Mouse (Mus musculus): ENCODE data around the gene Cdk5rap2.

The Cdk5rap2 gene

GRCm38 (mm10) chr4:70354448-70354847 is 55.8 kb downstream of the Cdk5rap2 start:
- DNase-seq (ENCODE audit: low spot score) = peak; percentile 36

- peak; percentile 19 for DNase-seq (ENCODE audit: low spot score)
Observed at GRCm38 (mm10) chr4:70353656-70354055, 56.6 kb downstream of the Cdk5rap2 start.

GRCm38 (mm10) chr4:70335444-70336144 is 74.6 kb downstream of the Cdk5rap2 start:
- no peak for DNase-seq (ENCODE audit: low spot score)

GRCm38 (mm10) chr4:70334995-70335394 is 75.2 kb downstream of the Cdk5rap2 start:
- no peak for DNase-seq (ENCODE audit: low spot score)

- DNase-seq (ENCODE audit: low spot score) = no peak
Observed at GRCm38 (mm10) chr4:70332981-70333380, 77.3 kb downstream of the Cdk5rap2 start.

- DNase-seq (ENCODE audit: low spot score) = no peak
Observed at GRCm38 (mm10) chr4:70332576-70332975, 77.7 kb downstream of the Cdk5rap2 start.

- no peak for DNase-seq (ENCODE audit: low spot score)
Observed at GRCm38 (mm10) chr4:70331181-70331580, 79.1 kb downstream of the Cdk5rap2 start.

- DNase-seq (ENCODE audit: low spot score) = no peak
Observed at GRCm38 (mm10) chr4:70328033-70328432, 82.2 kb downstream of the Cdk5rap2 start.

GRCm38 (mm10) chr4:70327436-70327835 is 82.8 kb downstream of the Cdk5rap2 start:
- DNase-seq (ENCODE audit: low spot score) = no peak

GRCm38 (mm10) chr4:70321586-70321985 is 88.7 kb downstream of the Cdk5rap2 start:
- DNase-seq (ENCODE audit: low spot score) = no peak

- no peak for DNase-seq (ENCODE audit: low spot score)
Observed at GRCm38 (mm10) chr4:70312170-70312569, 98.1 kb downstream of the Cdk5rap2 start.

- DNase-seq (ENCODE audit: low spot score) = peak; percentile 26
Observed at GRCm38 (mm10) chr4:70311530-70311929, 98.7 kb downstream of the Cdk5rap2 start.

- DNase-seq (ENCODE audit: low spot score) = peak; percentile 69
Observed at GRCm38 (mm10) chr4:70307230-70307629, 103.0 kb downstream of the Cdk5rap2 start.

GRCm38 (mm10) chr4:70303870-70304269 is 106.4 kb downstream of the Cdk5rap2 start:
- no peak for DNase-seq (ENCODE audit: low spot score)

- no peak for DNase-seq (ENCODE audit: low spot score)
Observed at GRCm38 (mm10) chr4:70301187-70301586, 109.1 kb downstream of the Cdk5rap2 start.

- no peak for DNase-seq (ENCODE audit: low spot score)
Observed at GRCm38 (mm10) chr4:70289361-70289760, 120.9 kb downstream of the Cdk5rap2 start.

GRCm38 (mm10) chr4:70283163-70283562 is 127.1 kb downstream of the Cdk5rap2 start:
- DNase-seq (ENCODE audit: low spot score) = no peak

- DNase-seq (ENCODE audit: low spot score) = no peak
Observed at GRCm38 (mm10) chr4:70278882-70279281, 131.4 kb downstream of the Cdk5rap2 start.

GRCm38 (mm10) chr4:70278057-70278456 is 132.2 kb downstream of the Cdk5rap2 start:
- DNase-seq (ENCODE audit: low spot score) = no peak

- no peak for DNase-seq (ENCODE audit: low spot score)
Observed at GRCm38 (mm10) chr4:70272943-70273342, 137.3 kb downstream of the Cdk5rap2 start.

- no peak for DNase-seq (ENCODE audit: low spot score)
Observed at GRCm38 (mm10) chr4:70272527-70272926, 137.7 kb downstream of the Cdk5rap2 start.

GRCm38 (mm10) chr4:70267213-70267906 is 142.9 kb downstream of the Cdk5rap2 start:
- no peak for DNase-seq (ENCODE audit: low spot score)

- peak; percentile 68 for DNase-seq (ENCODE audit: low spot score)
Observed at GRCm38 (mm10) chr4:70265248-70265647, 145.0 kb downstream of the Cdk5rap2 start.

- no peak for DNase-seq (ENCODE audit: low spot score)
Observed at GRCm38 (mm10) chr4:70262850-70263249, 147.4 kb downstream of the Cdk5rap2 start.

All from retina, embryonic 14.5 days (tissue).